Mouse (Mus musculus) hindbrain, embryonic 13.5 days (tissue): ENCODE measurements at regions not wholly inside any gene's neighbourhood (a gene's known extent, or its start where the extent isn't known, plus 50 kb on each side); places are given as distances from the start of the nearest gene placed in this dataset.

Source experiments
- ATAC-seq: fragments of 200-750 bp; cut with Nextera tagmentation; 2 replicates; pipeline ENCODE4 v1.8.0; 2017; ENCODE audit warnings: moderate TSS enrichment; ENCODE audit not compliant: low FRiP score
- H3K27ac ChIP-seq: fragments of 300-500 bp; sonication (generic); 2 replicates; pipeline ENCODE4 v1.5.1; 2015; ENCODE audit warnings: inconsistent platforms, mild to moderate bottlenecking, moderate library complexity
- H3K27me3 ChIP-seq: fragments of 300-500 bp; sonication (generic); 2 replicates; pipeline ENCODE4 v1.6.1; 2015; ENCODE audit warnings: mild to moderate bottlenecking, inconsistent platforms
- H3K36me3 ChIP-seq: fragments of 300-500 bp; sonication (generic); 2 replicates; pipeline ENCODE4 v1.6.1; 2015; ENCODE audit warnings: mild to moderate bottlenecking, inconsistent platforms
- H3K4me1 ChIP-seq: fragments of 300-500 bp; sonication (generic); replicated peaks from 2 replicates; pipeline ENCODE4 v1.6.1; 2015; ENCODE audit warnings: inconsistent platforms
- H3K4me2 ChIP-seq: fragments of 300-500 bp; sonication (generic); 2 replicates; pipeline ENCODE4 v1.6.1; 2015; ENCODE audit warnings: inconsistent platforms, mild to moderate bottlenecking, moderate library complexity
- H3K4me3 ChIP-seq: fragments of 300-500 bp; sonication (generic); 2 replicates; pipeline ENCODE4 v1.5.1; 2015; ENCODE audit warnings: mild to moderate bottlenecking, inconsistent platforms
- H3K9ac ChIP-seq: fragments of 300-500 bp; sonication (generic); 2 replicates; pipeline ENCODE4 v1.6.1; 2015; ENCODE audit warnings: mild to moderate bottlenecking, inconsistent platforms
- H3K9me3 ChIP-seq: fragments of 300-500 bp; sonication (generic); 2 replicates; pipeline ENCODE4 v1.6.1; 2016; ENCODE audit warnings: inconsistent platforms
- WGBS: fragments of 180-500 bp; shearing (Covaris S2); methylation state at CpG from one replicate; pipeline ENCODE4 v1.1.7; 2015; 5-methylcytosine and 5-hydroxymethylcytosine counted together

GRCm38 (mm10) chr1:137802119-137802518 is 373.4 kb downstream of the Ptprc start:
- Histone ChIP-seq H3K4me3 (no peak overlapping the region), H3K36me3 (no peaks in the 10 kb centered on the region), H3K9ac (no peak overlapping the region), H3K27ac (no peak overlapping the region), H3K4me1 (no peaks in the 10 kb centered on the region), H3K9me3 (no peaks in the 10 kb centered on the region), H3K4me2 (no peak overlapping the region), H3K27me3 (no peaks in the 10 kb centered on the region)
- no peak for ATAC-seq
- WGBS = 84% methylated on average over 4 of the region's 4 CpGs

GRCm38 (mm10) chr1:137800752-137801151 is 374.8 kb downstream of the Ptprc start:
- Histone ChIP-seq H3K4me1 (no peaks in the 10 kb centered on the region), H3K27me3 (no peaks in the 10 kb centered on the region), H3K4me2 (no peak overlapping the region), H3K4me3 (no peak overlapping the region), H3K36me3 (no peaks in the 10 kb centered on the region), H3K9ac (no peak overlapping the region), H3K27ac (no peak overlapping the region), H3K9me3 (no peaks in the 10 kb centered on the region)
- WGBS = 90% methylated on average over 2 of the region's 2 CpGs
- no peak for ATAC-seq

GRCm38 (mm10) chr1:137788789-137789188 is 386.7 kb downstream of the Ptprc start:
- ATAC-seq = no peak
- H3K27ac ChIP-seq = no peak overlapping the region
- 77% methylated on average over 3 of the region's 3 CpGs for WGBS

GRCm38 (mm10) chr1:137786653-137787052 is 388.9 kb downstream of the Ptprc start:
- H3K4me2 ChIP-seq = no peak overlapping the region
- no peak for ATAC-seq

More at GRCm38 (mm10) chr1:137788789-137789188, 386.7 kb downstream of the Ptprc start:
- Histone ChIP-seq H3K4me2 (no peak overlapping the region), H3K9me3 (no peaks in the 10 kb centered on the region), H3K9ac (no peak overlapping the region), H3K36me3 (no peaks in the 10 kb centered on the region), H3K4me1 (no peaks in the 10 kb centered on the region), H3K27me3 (no peaks in the 10 kb centered on the region), H3K4me3 (no peak overlapping the region)

GRCm38 (mm10) chr1:137774586-137774985 is 400.9 kb downstream of the Ptprc start:
- no peak overlapping the region for H3K4me3 ChIP-seq
- no peaks in the 10 kb centered on the region for H3K9me3 ChIP-seq
- H3K4me2 ChIP-seq = no peak overlapping the region
- H3K9ac ChIP-seq = no peak overlapping the region
- no peaks in the 10 kb centered on the region for H3K36me3 ChIP-seq
- ATAC-seq = no peak
- no peaks in the 10 kb centered on the region for H3K27me3 ChIP-seq
- H3K4me1 ChIP-seq = no peaks in the 10 kb centered on the region
- H3K27ac ChIP-seq = no peak overlapping the region

More at GRCm38 (mm10) chr1:137786653-137787052, 388.9 kb downstream of the Ptprc start:
- Histone ChIP-seq H3K27ac (no peak overlapping the region), H3K36me3 (no peaks in the 10 kb centered on the region), H3K4me3 (no peak overlapping the region), H3K27me3 (no peaks in the 10 kb centered on the region), H3K4me1 (no peaks in the 10 kb centered on the region), H3K9me3 (no peaks in the 10 kb centered on the region), H3K9ac (no peak overlapping the region)

GRCm38 (mm10) chr1:137760797-137761196 is 414.7 kb downstream of the Ptprc start:
- 96% methylated on average over 4 of the region's 4 CpGs for WGBS
- Histone ChIP-seq H3K4me3 (no peak overlapping the region), H3K9me3 (no peaks in the 10 kb centered on the region), H3K36me3 (no peaks in the 10 kb centered on the region), H3K4me2 (no peak overlapping the region), H3K4me1 (no peaks in the 10 kb centered on the region), H3K27ac (no peak overlapping the region), H3K9ac (no peak overlapping the region), H3K27me3 (no peaks in the 10 kb centered on the region)
- no peak for ATAC-seq

- Histone ChIP-seq H3K4me1 (peaks cover 2% of the 10 kb centered on the region; the same call in 1 of the 2 replicates), H3K9me3 (no peaks in the 10 kb centered on the region), H3K4me3 (no peak overlapping the region), H3K36me3 (no peaks in the 10 kb centered on the region), H3K27ac (no peak overlapping the region), H3K27me3 (no peaks in the 10 kb centered on the region), H3K9ac (no peak overlapping the region), H3K4me2 (no peak overlapping the region)
- no peak for ATAC-seq
- 72% methylated on average over 7 of the region's 7 CpGs for WGBS
Measured at GRCm38 (mm10) chr1:137751446-137751961, 424.0 kb downstream of the Ptprc start.

GRCm38 (mm10) chr1:137750894-137751293 is 424.6 kb downstream of the Ptprc start:
- no peak for ATAC-seq
- Histone ChIP-seq H3K36me3 (no peaks in the 10 kb centered on the region), H3K27me3 (no peaks in the 10 kb centered on the region), H3K9me3 (no peaks in the 10 kb centered on the region), H3K4me1 (peaks cover 2% of the 10 kb centered on the region; the same call in 1 of the 2 replicates), H3K4me2 (no peak overlapping the region), H3K9ac (no peak overlapping the region), H3K27ac (no peak overlapping the region), H3K4me3 (no peak overlapping the region)
- 77% methylated on average over 5 of the region's 5 CpGs for WGBS

- H3K4me3 ChIP-seq = no peak overlapping the region
- no peak overlapping the region for H3K9ac ChIP-seq
- no peak overlapping the region for H3K4me2 ChIP-seq
- H3K4me1 ChIP-seq = no peaks in the 10 kb centered on the region
- 78% methylated on average over 2 of the region's 2 CpGs for WGBS
- ATAC-seq = no peak
- no peaks in the 10 kb centered on the region for H3K9me3 ChIP-seq
- no peak overlapping the region for H3K27ac ChIP-seq
- no peaks in the 10 kb centered on the region for H3K36me3 ChIP-seq
- no peaks in the 10 kb centered on the region for H3K27me3 ChIP-seq
Measured at GRCm38 (mm10) chr1:137746129-137746528, 429.4 kb downstream of the Ptprc start.

GRCm38 (mm10) chr1:137738157-137738851 is 437.2 kb downstream of the Ptprc start:
- Histone ChIP-seq H3K4me2 (no peak overlapping the region), H3K4me1 (no peaks in the 10 kb centered on the region), H3K27ac (no peak overlapping the region), H3K9me3 (no peaks in the 10 kb centered on the region), H3K4me3 (no peak overlapping the region), H3K27me3 (no peaks in the 10 kb centered on the region), H3K9ac (no peak overlapping the region), H3K36me3 (no peaks in the 10 kb centered on the region)
- ATAC-seq = no peak
- 31% methylated on average over 1 of the region's 1 CpGs for WGBS

GRCm38 (mm10) chr1:137703882-137704281 is 471.6 kb downstream of the Ptprc start:
- no peaks in the 10 kb centered on the region for H3K4me1 ChIP-seq
- H3K27me3 ChIP-seq = no peaks in the 10 kb centered on the region
- no peak overlapping the region for H3K27ac ChIP-seq
- no peak overlapping the region for H3K4me2 ChIP-seq
- no peaks in the 10 kb centered on the region for H3K9me3 ChIP-seq
- ATAC-seq = no peak
- H3K4me3 ChIP-seq = no peak overlapping the region
- no peak overlapping the region for H3K9ac ChIP-seq
- 92% methylated on average over 3 of the region's 3 CpGs for WGBS
- no peaks in the 10 kb centered on the region for H3K36me3 ChIP-seq

GRCm38 (mm10) chr1:137698876-137699275 is 476.6 kb downstream of the Ptprc start:
- Histone ChIP-seq H3K4me3 (no peak overlapping the region), H3K4me1 (peaks cover 9% of the 10 kb centered on the region), H3K27me3 (no peaks in the 10 kb centered on the region), H3K9ac (no peak overlapping the region), H3K9me3 (no peaks in the 10 kb centered on the region), H3K4me2 (no peak overlapping the region), H3K27ac (no peak overlapping the region), H3K36me3 (no peaks in the 10 kb centered on the region)
- WGBS = 88% methylated on average over 4 of the region's 4 CpGs
- ATAC-seq = no peak

GRCm38 (mm10) chr1:137697289-137697688 is 478.2 kb downstream of the Ptprc start:
- H3K4me3 ChIP-seq = no peak overlapping the region
- 51% methylated on average over 5 of the region's 5 CpGs for WGBS
- no peaks in the 10 kb centered on the region for H3K36me3 ChIP-seq
- H3K27ac ChIP-seq = peak overlapping the region; percentile 37; the same call in 1 of the 2 replicates
- ATAC-seq = no peak
- H3K4me2 ChIP-seq = no peak overlapping the region
- H3K9me3 ChIP-seq = no peaks in the 10 kb centered on the region
- H3K27me3 ChIP-seq = no peaks in the 10 kb centered on the region
- H3K9ac ChIP-seq = no peak overlapping the region
- H3K4me1 ChIP-seq = peaks cover 9% of the 10 kb centered on the region
